Mouse (Mus musculus) hematopoietic stem cell, adult 5-6 weeks (primary cell): ENCODE measurements around the gene Gm49601. TPM values are rescaled to one million over a fixed set of nuclear protein-coding genes. Genes with fewer than 3 reads are reported as not detected.

Experiments
- ATAC-seq, 2 experiments: fragments of 125-278 bp in 1 of 2; replicated peaks in 1 of 2; 2 replicates each; pipeline ENCODE4 v1.8.0; 2016 to 2017; ENCODE audit warnings: inconsistent platforms in 2 of 2, mild to moderate bottlenecking in 2 of 2, moderate number of reproducible peaks in 2 of 2, low read depth in 1 of 2, moderate TSS enrichment in 1 of 2; ENCODE audit not compliant: low FRiP score in 2 of 2, poor library complexity in 2 of 2, severe bottlenecking in 2 of 2, insufficient read depth in 1 of 2, low TSS enrichment in 1 of 2
- total RNA-seq: library from RNA; stranded (forward); fragments of 172-1452, 232-1000 nt; gene quantifications from 2 replicates; pipeline ENCODE4 v1.2.3, GENCODE M21; 2017

The Gm49601 gene
- total RNA-seq, 1 experiment from 2014 or later, result not detected

DNA sequence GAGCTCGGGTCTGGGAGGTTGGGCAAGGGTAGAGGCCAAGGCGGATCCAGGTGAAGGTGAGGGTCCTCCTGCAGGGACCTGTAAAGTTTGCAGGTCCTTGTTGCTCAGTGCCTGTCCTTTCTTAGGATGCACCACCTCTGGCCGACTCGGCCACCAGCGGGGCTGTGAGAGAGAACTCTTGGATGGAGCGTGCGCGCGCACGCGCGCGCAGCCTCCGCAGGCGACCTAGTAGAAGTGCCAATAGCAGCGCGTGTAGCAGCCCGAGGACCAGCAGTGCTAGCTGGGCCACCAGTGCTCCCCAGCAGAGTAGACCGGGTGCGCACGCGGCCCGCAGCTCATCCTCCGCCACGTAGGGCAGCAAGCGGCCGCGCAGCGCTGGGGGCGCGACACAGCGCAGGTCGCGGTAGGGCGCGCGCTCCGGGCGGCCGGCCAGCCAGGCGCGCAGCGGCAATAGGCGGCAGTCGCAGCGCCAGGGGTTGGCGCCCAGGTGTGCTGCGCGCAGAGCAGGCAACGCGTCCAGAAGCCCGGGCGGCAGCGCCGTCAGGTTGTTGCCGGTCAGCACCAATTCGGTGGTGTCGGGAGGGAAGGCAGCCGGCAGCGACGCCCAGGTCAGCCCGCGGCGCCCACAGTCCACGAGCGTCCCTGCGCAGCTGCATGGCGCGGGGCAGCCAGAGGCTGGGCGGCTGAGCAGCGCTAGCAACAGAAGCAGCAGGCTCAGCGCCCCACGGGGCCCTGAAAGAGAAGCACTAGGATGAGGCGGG is 5.4 kb downstream of the Gm49601 start:
- ATAC-seq, result no peak

GRCm38 (mm10) chr16:18620201-18620600 is 6.0 kb downstream of the Gm49601 start:
- no peak for ATAC-seq

- no peak for ATAC-seq
These were observed 7.1 kb downstream of the Gm49601 start for GRCm38 (mm10) chr16:18619110-18619509.

- no peak for ATAC-seq
These were observed 7.9 kb downstream of the Gm49601 start for GRCm38 (mm10) chr16:18618297-18618696.

DNA sequence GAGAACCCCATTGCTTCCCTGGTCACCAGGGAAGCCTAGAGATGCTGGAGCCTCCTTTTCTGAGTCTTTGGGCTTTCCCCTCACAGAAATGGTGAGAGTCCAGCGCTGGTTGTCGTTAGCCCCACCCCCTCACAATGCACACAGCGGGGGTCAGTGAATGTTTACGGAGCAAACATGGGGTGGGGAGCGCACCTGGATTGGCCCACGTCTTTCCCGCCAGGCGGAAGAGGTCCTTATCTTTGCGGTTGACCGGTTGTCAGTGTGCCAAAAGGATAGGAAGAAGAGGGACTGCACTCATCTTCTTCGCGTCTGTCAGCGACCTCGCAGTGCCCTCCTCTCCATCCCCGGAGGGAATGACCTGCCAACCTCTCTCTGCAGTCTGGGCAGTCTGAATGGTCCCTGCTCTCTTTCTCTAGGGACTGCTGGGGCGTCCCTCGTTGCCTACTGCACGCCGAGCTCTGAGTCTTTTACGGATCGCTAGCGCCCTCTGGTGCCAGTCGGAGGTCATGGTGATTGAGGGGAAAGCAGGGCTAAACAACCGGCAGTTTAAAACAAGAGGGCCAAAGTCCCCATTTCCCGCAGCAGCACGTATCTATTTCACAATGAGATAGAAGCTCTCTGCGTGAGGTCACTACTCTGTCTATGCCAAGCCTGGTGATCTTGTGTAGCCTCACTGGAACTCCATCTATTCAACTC is 8.7 kb downstream of the Gm49601 start:
- ATAC-seq, result peak; percentile 80 to 89

DNA sequence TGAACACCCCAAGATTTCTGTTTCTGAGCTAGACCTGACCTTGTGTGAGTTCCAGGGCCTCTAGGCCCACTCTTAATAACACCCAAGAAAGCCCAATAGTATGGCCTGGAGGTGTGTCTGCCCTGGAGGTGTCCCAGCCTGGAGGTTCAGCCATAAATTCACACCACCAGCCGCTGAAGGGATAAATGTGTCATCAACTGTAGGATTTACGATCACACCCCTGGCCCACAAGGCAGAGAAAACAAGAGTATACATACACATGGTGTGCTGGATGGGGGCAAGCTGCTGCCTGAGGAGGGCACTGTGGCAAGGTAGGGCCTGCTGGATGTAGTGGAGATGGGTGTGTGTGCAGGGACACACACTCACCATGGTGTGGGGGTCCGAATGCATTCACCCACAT is 12.9 kb downstream of the Gm49601 start:
- no peak for ATAC-seq

- ATAC-seq, result no peak
These were observed 14.5 kb downstream of the Gm49601 start for GRCm38 (mm10) chr16:18611752-18612151.

DNA sequence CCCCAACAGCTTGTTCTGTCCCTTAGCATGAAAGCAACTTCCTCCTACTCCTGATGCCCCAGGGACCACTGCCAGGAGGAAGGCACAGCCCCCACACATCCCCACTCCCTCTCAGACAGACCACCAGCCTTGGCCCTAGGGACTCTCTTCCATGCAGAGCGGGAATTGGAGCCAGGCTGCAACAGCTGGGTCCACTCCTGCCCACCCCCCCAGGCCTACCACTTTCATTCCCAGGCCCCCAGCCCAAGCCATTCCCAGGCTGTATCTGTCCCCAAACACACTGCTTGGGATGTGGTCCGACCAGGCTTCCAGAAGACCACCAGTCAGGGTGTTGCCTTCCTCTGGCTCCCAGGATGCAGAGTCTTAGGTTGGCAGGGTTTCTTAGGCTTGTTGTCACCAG is 17.1 kb downstream of the Gm49601 start:
- no peak for ATAC-seq

DNA sequence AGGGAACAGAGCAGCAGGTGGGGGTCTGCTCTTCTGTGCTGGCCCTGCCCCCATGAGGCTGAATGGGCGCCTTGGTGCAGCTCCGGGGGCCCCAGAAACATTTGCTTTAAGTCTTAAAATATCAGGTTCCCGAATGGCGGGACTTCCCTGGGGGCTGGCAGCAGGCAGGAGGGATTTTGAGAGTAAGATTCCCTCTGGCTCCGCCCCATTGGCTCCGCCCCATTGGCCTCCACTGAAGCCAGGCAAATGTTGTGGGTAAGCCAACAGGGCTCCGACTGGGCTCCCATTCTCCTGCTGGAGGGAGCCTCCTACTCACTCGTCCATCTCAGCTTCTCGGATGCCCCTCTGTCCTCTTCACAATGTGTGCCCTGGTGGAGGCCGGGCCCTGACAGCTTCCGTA is 18.0 kb downstream of the Gm49601 start:
- no peak for ATAC-seq

GRCm38 (mm10) chr16:18605705-18606104 is 20.5 kb downstream of the Gm49601 start:
- no peak for ATAC-seq

GRCm38 (mm10) chr16:18604267-18604701 is 21.9 kb downstream of the Gm49601 start:
- no peak for ATAC-seq

- ATAC-seq, result no peak
These were observed 24.8 kb downstream of the Gm49601 start for GRCm38 (mm10) chr16:18601447-18601846.

DNA sequence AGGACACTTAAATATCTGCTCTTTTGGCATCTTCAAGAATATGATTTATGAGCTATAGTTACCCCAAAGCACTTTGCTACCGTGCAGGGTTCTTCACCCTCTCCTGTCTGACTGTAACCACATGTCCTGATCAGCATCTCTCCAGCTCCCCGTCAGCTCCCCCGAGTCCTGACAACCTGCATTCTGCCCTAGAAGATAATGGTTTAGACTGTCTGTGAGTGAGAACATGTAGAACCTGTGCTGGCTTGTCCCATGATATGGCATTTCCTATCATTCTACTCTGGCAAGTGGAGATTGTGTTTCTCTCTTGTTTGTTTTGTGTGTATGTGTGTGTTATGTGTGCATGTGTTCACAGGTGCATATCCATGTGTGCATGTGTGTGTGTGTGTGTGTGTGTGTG is 28.2 kb downstream of the Gm49601 start:
- ATAC-seq, result no peak

- ATAC-seq, result no peak
These were observed 30.0 kb downstream of the Gm49601 start for GRCm38 (mm10) chr16:18596255-18596654.

GRCm38 (mm10) chr16:18593930-18594329 is 32.3 kb downstream of the Gm49601 start:
- ATAC-seq, result no peak

- ATAC-seq, result peak; percentile 13 to 46; a peak in 2 of 4 replicates
These were observed 34.9 kb downstream of the Gm49601 start for GRCm38 (mm10) chr16:18591047-18592018.
